Mouse (Mus musculus): Measurements from ENCODE around the gene Atp11a. TPM values are rescaled to one million over a fixed set of nuclear protein-coding genes. Genes with fewer than 3 reads are reported as not detected.

The Atp11a gene
- polyA plus RNA-seq, 1 experiment from 2014 or later, result 18.1 TPM

DNA sequence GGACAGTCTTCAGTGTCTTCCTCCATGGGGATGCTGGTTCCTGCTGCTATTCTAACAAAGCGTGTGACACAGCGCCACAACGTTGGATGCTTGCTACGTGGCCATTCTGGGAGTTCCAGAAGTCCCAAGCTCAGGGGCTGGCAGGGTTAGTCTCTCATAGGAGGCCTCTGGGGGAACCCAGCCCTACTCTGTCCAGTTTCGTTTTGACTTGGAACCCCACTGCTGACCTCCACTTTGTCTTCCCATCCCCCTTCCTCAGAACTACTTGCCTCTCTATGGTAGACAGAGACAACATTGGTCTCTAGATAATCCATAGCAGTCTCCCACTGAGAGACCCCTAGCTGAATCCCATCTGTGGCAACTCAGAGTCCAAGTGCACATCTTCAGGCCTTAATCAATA lies 149.8 kb downstream of the Atp11a start:
- 76% methylated on average over 5 of the region's 5 CpGs for WGBS
- no peak overlapping the region for H3K27ac ChIP-seq

DNA sequence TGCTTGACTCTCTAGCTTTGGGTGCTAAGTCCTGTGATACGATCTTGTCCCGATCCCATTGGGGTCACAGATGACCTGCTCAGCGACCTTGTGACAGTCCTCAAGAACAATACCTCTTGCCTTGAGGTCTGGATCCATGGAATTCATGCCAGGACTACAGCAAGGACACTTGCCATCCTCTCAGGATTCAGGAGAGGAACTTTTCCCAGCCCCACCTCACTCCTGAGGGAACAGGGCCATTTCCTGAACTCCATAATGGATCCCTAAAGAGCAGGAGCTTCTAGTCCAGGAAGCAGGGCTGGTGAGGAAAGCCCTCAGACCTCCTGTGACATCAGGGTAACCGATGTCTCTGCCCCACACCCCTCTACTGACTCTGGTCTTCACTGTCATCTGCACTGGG lies 150.9 kb downstream of the Atp11a start:
- Histone ChIP-seq H3K36me3 (no peaks in the 10 kb centered on the region), H3K9me3 (no peaks in the 10 kb centered on the region), H3K27ac (no peak overlapping the region), H3K4me1 (replicated peaks) (peaks cover 10% of the 10 kb centered on the region), H3K4me3 (replicated peaks) (no peak overlapping the region), H3K9ac (replicated peaks) (no peak overlapping the region), H3K4me2 (no peak overlapping the region), H3K27me3 (no peaks in the 10 kb centered on the region)
- WGBS, result 80% methylated on average over 4 of the region's 4 CpGs
- ATAC-seq (ENCODE audit: insufficient number of reproducible peaks, insufficient read depth, low FRiP score, low TSS enrichment, low read depth), result no peak

More for the DNA sequence above, 149.8 kb downstream of the Atp11a start:
- no peaks in the 10 kb centered on the region for H3K36me3 ChIP-seq
- no peak overlapping the region for H3K4me3 ChIP-seq (replicated peaks)
- H3K9ac ChIP-seq (replicated peaks), result no peak overlapping the region
- no peaks in the 10 kb centered on the region for H3K27me3 ChIP-seq
- no peak overlapping the region for H3K4me2 ChIP-seq
- peaks cover 1% of the 10 kb centered on the region for H3K4me1 ChIP-seq (replicated peaks)
- no peak for ATAC-seq (ENCODE audit: insufficient number of reproducible peaks, insufficient read depth, low FRiP score, low TSS enrichment, low read depth)
- no peaks in the 10 kb centered on the region for H3K9me3 ChIP-seq

DNA sequence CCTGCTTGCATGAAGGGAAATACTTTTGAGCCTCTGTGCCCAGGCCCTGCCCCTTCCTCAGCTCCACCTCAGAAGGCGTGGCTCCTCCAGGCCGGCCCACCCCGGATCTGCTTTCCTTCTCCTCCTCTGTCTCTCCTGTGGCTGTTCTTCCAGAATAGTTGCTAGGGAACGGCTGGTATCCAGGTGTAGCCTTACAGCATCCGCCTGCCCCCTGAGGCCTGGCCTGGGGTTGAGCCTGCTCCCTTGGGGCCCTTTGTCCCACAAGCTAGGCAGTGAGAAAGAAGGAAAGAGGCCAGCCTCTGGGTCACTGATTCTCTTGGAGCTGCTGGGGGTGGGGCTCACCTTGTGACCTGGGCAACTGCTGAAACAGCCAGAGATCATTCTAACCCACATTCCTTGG lies 155.2 kb downstream of the Atp11a start:
- no peak overlapping the region for H3K9ac ChIP-seq (replicated peaks)
- H3K9me3 ChIP-seq, result no peaks in the 10 kb centered on the region
- peaks cover 4% of the 10 kb centered on the region; the same call in 1 of the 2 replicates for H3K27me3 ChIP-seq
- peak overlapping the region; percentile 36; the same call in 1 of the 2 replicates for H3K27ac ChIP-seq
- ATAC-seq (ENCODE audit: insufficient number of reproducible peaks, insufficient read depth, low FRiP score, low TSS enrichment, low read depth), result no peak; the same call in 1 of the 2 replicates
- H3K36me3 ChIP-seq, result peaks cover 5% of the 10 kb centered on the region; the same call in 1 of the 2 replicates
- H3K4me1 ChIP-seq (replicated peaks), result peaks cover 24% of the 10 kb centered on the region
- WGBS, result 29% methylated on average over 5 of the region's 5 CpGs
- H3K4me2 ChIP-seq, result no peak overlapping the region
- no peak overlapping the region for H3K4me3 ChIP-seq (replicated peaks)

DNA sequence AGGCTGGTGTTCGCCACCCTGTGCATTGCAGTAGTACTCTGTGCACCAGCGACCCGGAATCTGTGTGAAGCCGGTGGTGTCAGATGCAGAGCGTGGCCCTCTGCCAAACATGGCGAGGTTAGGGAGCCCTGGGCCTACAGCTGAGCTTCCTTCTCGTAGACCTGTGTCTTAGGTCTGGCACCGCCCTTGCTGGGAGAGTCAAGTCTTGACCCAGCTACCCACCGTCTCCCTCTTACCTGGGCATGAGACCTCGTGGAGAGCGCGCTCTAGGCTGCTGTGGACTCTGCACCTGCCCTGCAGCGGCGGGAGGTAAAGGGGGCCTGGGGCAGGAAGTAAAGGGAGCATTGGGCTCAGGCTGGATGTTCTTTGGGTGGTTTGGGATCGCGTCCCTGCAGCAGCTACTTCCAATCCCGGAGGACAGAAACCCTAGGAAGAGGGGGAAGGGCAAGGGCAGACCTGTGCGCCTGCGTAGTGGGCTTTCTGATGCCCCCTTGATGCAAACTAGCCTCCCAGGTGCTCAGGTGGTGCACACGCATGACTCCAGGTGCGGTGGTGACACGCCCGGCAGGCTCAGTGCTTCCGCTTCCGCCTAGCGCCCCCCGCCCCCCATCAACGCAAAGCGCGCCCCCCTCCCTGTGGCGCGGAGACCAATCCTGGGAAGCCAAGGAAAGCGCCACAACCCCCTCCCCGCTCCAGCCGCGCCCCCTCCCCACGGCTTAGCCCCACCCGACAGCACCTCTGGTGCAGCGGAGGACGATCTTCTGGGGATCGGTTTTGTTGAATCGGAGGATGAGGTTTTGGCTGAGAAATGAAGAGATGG lies 158.6 kb downstream of the Atp11a start:
- WGBS, result 17% methylated on average over 42 of the region's 42 CpGs
- peaks cover 24% of the 10 kb centered on the region for H3K4me1 ChIP-seq (replicated peaks)
- peak; percentile 62 for ATAC-seq (ENCODE audit: insufficient number of reproducible peaks, insufficient read depth, low FRiP score, low TSS enrichment, low read depth)
- H3K9me3 ChIP-seq, result no peaks in the 10 kb centered on the region
- H3K4me2 ChIP-seq, result peak overlapping the region; percentile 90
- peaks cover 5% of the 10 kb centered on the region; the same call in 1 of the 2 replicates for H3K36me3 ChIP-seq
- peaks cover 8% of the 10 kb centered on the region; the same call in 1 of the 2 replicates for H3K27me3 ChIP-seq
- peak overlapping the region; percentile 60 for H3K9ac ChIP-seq (replicated peaks)
- H3K4me3 ChIP-seq (replicated peaks), result peak overlapping the region; percentile 59
- H3K27ac ChIP-seq, result no peak overlapping the region

DNA sequence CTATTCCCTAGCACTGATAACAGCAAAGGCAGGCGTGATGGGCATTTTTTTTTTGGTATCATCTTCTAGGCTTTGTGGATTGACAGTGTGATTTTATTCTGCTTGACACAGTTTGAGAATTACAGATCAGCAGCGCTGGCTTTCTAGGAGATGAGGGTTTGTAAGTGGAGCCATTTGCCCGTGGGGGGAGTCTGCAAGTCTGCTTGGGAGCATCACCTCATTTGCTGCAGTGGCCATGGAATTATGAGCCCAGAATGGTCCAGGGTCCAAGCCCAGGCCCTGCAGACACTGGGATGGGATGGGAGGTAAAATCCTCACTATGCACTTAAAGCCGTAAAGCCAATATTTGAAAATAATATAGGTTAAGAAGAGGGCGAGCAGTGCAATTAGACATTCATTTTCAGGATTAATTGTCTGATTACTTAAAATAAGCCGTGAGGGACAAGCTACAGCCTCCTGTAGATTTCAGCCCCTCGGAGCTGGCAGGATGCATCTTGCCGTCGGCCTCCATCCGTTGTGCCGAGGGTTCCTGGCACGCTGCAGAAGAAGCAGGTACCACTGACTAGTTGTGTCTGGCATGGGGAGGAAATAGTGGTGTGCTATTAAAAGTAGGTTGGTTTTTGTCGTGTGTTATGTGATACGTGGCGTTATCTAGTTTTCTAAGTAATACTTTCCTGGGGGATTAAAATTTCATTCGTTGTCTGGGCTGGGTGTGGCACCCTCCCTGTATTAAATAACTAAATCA lies 159.5 kb downstream of the Atp11a start:
- H3K27ac ChIP-seq, result no peak overlapping the region

DNA sequence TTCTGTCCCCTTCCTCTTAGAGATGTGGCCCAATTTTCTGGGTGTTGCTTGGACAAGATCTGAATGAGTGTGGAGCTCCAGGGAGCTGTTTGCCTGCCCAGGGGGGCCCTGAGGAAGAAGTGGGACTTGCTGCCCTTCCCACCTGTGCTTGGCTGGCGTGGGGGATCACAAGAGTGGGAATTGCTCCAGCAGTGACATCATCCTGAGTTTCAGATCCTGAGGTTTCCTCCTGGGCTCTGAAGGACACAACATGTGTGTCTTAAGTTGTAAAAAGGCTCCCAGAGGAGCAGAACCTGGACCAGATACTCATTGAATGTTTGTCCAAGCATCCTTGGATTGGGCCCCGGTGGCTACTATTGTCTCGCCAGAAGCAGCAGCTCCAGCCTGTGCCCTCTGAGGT lies 160.2 kb downstream of the Atp11a start:
- H3K9ac ChIP-seq (replicated peaks), result no peak overlapping the region
- peaks cover 5% of the 10 kb centered on the region; the same call in 1 of the 2 replicates for H3K36me3 ChIP-seq
- no peak overlapping the region for H3K4me3 ChIP-seq (replicated peaks)
- no peak overlapping the region for H3K27ac ChIP-seq
- H3K27me3 ChIP-seq, result peaks cover 8% of the 10 kb centered on the region; the same call in 1 of the 2 replicates
- no peak for ATAC-seq (ENCODE audit: insufficient number of reproducible peaks, insufficient read depth, low FRiP score, low TSS enrichment, low read depth)
- WGBS, result 89% methylated on average over 3 of the region's 3 CpGs
- H3K4me2 ChIP-seq, result no peak overlapping the region
- H3K9me3 ChIP-seq, result no peaks in the 10 kb centered on the region
- peaks cover 19% of the 10 kb centered on the region for H3K4me1 ChIP-seq (replicated peaks)

More for the DNA sequence above, 159.5 kb downstream of the Atp11a start:
- ATAC-seq (ENCODE audit: insufficient number of reproducible peaks, insufficient read depth, low FRiP score, low TSS enrichment, low read depth), result no peak
- peak overlapping the region; percentile 59 for H3K4me3 ChIP-seq (replicated peaks)
- H3K36me3 ChIP-seq, result peaks cover 5% of the 10 kb centered on the region; the same call in 1 of the 2 replicates
- peaks cover 8% of the 10 kb centered on the region; the same call in 1 of the 2 replicates for H3K27me3 ChIP-seq
- H3K9ac ChIP-seq (replicated peaks), result peak overlapping the region; percentile 60
- WGBS, result 71% methylated on average over 16 of the region's 16 CpGs
- peaks cover 24% of the 10 kb centered on the region for H3K4me1 ChIP-seq (replicated peaks)
- H3K9me3 ChIP-seq, result no peaks in the 10 kb centered on the region
- H3K4me2 ChIP-seq, result peak overlapping the region; percentile 90

DNA sequence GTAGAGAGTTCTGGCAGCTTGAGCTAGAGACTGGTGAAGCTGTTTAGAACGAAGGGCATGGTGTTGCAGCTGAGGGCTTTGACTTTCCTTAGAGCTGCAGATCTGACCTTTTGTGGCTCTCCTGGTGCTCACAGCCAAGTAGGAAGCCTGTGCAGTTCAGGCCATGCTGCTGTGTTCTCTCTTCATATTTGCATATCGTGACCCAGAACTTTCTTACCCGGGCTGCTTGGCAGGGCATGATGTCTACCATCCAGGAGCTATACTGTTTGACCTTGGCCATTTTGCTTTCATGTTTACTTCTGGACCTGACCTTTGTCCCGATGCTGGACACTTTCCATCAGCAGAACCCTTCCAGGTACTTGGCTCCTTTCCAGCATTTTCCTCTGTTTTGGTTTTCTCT lies 161.0 kb downstream of the Atp11a start:
- no peak overlapping the region for H3K4me2 ChIP-seq
- H3K4me3 ChIP-seq (replicated peaks), result no peak overlapping the region
- no peaks in the 10 kb centered on the region for H3K9me3 ChIP-seq
- no peak overlapping the region for H3K27ac ChIP-seq
- peaks cover 8% of the 10 kb centered on the region; the same call in 1 of the 2 replicates for H3K27me3 ChIP-seq
- no peak overlapping the region for H3K9ac ChIP-seq (replicated peaks)
- H3K36me3 ChIP-seq, result peaks cover 5% of the 10 kb centered on the region; the same call in 1 of the 2 replicates
- no peak for ATAC-seq (ENCODE audit: insufficient number of reproducible peaks, insufficient read depth, low FRiP score, low TSS enrichment, low read depth)
- H3K4me1 ChIP-seq (replicated peaks), result peaks cover 14% of the 10 kb centered on the region
- WGBS, result 83% methylated on average over 4 of the region's 4 CpGs

Other genes with a start within 250 kb of the Atp11a start
- gene Spaca7, start 184.0 kb upstream of the Atp11a start, polyA plus RNA-seq (2016; fragmentation: Nextera tagmentation; extraction: Ambion mirVana), result not detected in 2 replicates
- 48.2 and 52.2 TPM in 2 replicates for gene Tubgcp3, start 84.8 kb upstream of the Atp11a start, polyA plus RNA-seq (2016; fragmentation: Nextera tagmentation; extraction: Ambion mirVana)
- gene Mcf2l, start 116.8 kb downstream of the Atp11a start, polyA plus RNA-seq (2016; fragmentation: Nextera tagmentation; extraction: Ambion mirVana), result 13.3 and 14.0 TPM in 2 replicates